Mouse (Mus musculus): ENCODE measurements around the gene 1810009A15Rik. TPM values are rescaled to one million over a fixed set of nuclear protein-coding genes. Genes with fewer than 3 reads are reported as not detected.

1810009A15Rik gene
- polyA plus RNA-seq, 1 experiment from 2014 or later = 76.7 TPM

DNA sequence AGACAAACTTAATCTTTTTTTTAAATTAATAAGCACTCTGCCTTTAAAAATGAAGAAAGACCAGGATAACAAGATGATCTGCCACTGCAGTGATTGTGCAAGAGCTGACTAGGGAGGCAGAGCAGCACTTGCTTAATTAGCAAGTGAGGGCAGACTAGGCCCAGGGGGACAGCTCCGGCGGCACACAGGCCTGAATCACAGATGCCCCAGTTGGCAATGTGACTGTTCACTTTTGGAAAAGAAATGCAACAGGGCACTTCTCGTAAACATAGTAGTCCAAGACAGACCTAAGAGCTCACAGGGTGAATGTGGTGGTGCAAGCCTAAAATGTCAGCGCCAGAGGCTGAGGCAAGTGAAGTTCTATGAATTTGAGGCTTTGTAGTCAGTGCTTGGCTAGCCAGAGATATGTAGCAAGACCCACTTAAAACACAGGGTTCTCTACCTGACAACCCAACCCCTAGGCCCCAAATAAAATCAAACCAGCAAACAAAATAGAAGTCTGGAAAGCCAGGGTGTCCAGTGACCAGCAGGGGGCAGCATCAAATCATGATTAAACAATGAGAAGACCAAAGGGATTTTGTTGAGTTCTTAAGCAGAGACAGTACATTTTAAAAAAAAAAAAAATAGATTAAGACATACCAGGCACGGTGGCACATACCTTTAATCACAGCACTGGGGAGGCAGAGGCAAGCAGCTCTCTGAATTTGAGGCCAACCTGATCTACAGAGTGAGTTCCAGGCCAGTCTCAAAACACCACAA lies 44.1 kb upstream of the 1810009A15Rik start:
- peak; percentile 85 for TF ChIP-seq CTCF (IDR thresholded peaks at IDR 0.05; ENCODE audit: low read depth)
- 0 out of 2 replicates have a peak, but pooled peaks cover 20% of the 10 kb centered on the region for H3K36me3 ChIP-seq (ENCODE audit: insufficient read depth, low read length)
- H3K4me1 ChIP-seq (replicated peaks; ENCODE audit: insufficient read depth, low read length) = peaks cover 11% of the 10 kb centered on the region
- no peak overlapping the region for H3K9ac ChIP-seq (ENCODE audit: low read depth, low read length)
- peak; percentile 90 for DNase-seq (ENCODE audit: low spot score)
- no peak overlapping the region for H3K4me3 ChIP-seq (replicated peaks; ENCODE audit: low read depth, low read length)
- no peak overlapping the region for H3K4me2 ChIP-seq (ENCODE audit: low read length)
- no peaks in the 10 kb centered on the region for H3K27me3 ChIP-seq (ENCODE audit: insufficient read depth, low read length)
- no peak overlapping the region for H3K27ac ChIP-seq
- no peak for ATAC-seq (replicated peaks; ENCODE audit: low FRiP score, low read depth)
- no peaks in the 10 kb centered on the region for H3K9me3 ChIP-seq (replicated peaks; ENCODE audit: low read length)
- 60% methylated on average over 5 of the region's 5 CpGs for WGBS

DNA sequence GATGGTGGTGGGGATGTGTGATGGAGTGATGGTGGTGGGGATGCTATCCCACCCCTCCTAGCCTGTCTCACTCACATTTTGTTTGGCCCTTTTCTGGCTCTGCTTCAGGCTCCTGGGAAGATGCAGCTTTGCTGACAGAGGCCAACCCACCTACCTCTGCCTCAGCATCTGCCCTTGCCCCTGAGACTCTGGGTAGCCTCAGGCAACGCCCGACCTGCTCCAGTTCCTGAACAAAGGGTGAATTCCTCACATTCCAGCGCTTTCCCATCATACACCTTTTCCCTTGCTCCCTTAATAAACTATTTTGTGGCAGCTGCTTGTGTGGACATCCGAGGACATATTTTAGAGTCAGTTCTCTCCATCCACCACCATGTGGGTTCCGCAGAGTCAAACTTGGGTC lies 40.3 kb upstream of the 1810009A15Rik start:
- DNase-seq (ENCODE audit: low spot score) (no peak), ATAC-seq (replicated peaks; ENCODE audit: low FRiP score, low read depth) (no peak)
- no peak for TF ChIP-seq CTCF (IDR thresholded peaks at IDR 0.05; ENCODE audit: low read depth)
- no peaks in the 10 kb centered on the region for H3K27me3 ChIP-seq (ENCODE audit: insufficient read depth, low read length)
- 67% methylated on average over 5 of the region's 5 CpGs for WGBS
- no peak overlapping the region for H3K4me3 ChIP-seq (replicated peaks; ENCODE audit: low read depth, low read length)
- no peaks in the 10 kb centered on the region for H3K9me3 ChIP-seq (replicated peaks; ENCODE audit: low read length)
- H3K9ac ChIP-seq (ENCODE audit: low read depth, low read length) = no peak overlapping the region
- H3K4me2 ChIP-seq (ENCODE audit: low read length) = no peak overlapping the region
- no peaks in the 10 kb centered on the region for H3K4me1 ChIP-seq (replicated peaks; ENCODE audit: insufficient read depth, low read length)
- H3K36me3 ChIP-seq (ENCODE audit: insufficient read depth, low read length) = 0 out of 2 replicates have a peak, but pooled peaks cover 18% of the 10 kb centered on the region
- H3K27ac ChIP-seq = no peak overlapping the region

DNA sequence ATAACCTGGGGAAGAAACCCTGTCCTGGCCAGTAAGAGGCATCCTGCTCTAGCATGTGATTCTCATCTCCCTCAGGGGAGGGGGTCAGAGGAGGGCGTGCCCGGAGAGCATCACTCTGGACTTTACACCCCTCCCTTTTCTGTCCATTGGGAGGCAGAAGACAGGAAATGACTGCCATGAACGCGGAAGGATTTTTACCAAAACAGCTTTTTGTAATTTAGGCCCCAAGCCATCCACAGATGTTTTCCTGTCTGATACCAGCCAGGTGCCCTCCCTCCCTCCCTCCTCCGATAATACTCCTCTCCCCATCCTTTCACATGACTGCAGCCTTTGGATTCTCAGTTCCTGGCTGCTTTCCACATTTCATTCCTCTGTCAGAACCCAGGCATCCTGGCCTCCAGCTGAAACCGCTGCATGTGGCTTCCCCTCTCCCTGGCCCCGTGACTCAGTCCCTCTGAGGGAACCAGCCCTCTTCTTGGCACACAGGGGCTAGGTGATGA lies 38.2 kb upstream of the 1810009A15Rik start, which contains the start of gene Lrrn4cl:
Lrrn4cl (plus strand) TSS at position 367 of the 500 bp plus-strand sequence.
- ATAC-seq (replicated peaks; ENCODE audit: low FRiP score, low read depth) (peak; percentile 87), DNase-seq (ENCODE audit: low spot score) (peak; percentile 84)
- TF ChIP-seq CTCF (IDR thresholded peaks at IDR 0.05; ENCODE audit: low read depth) = no peak
- 0 out of 2 replicates have a peak, but pooled peaks cover 14% of the 10 kb centered on the region for H3K36me3 ChIP-seq (ENCODE audit: insufficient read depth, low read length)
- H3K9ac ChIP-seq (ENCODE audit: low read depth, low read length) = no peak within 1 kb of the TSS
- no peaks in the 10 kb centered on the region for H3K27me3 ChIP-seq (ENCODE audit: insufficient read depth, low read length)
- no peak within 1 kb of the TSS for H3K4me2 ChIP-seq (ENCODE audit: low read length)
- H3K9me3 ChIP-seq (replicated peaks; ENCODE audit: low read length) = no peaks in the 10 kb centered on the region
- H3K4me1 ChIP-seq (replicated peaks; ENCODE audit: insufficient read depth, low read length) = no peaks in the 10 kb centered on the region
- H3K27ac ChIP-seq = peak within 1 kb of the TSS; percentile 8
- WGBS = 28% methylated on average over 7 of the region's 7 CpGs
- no peak within 1 kb of the TSS for H3K4me3 ChIP-seq (replicated peaks; ENCODE audit: low read depth, low read length)

DNA sequence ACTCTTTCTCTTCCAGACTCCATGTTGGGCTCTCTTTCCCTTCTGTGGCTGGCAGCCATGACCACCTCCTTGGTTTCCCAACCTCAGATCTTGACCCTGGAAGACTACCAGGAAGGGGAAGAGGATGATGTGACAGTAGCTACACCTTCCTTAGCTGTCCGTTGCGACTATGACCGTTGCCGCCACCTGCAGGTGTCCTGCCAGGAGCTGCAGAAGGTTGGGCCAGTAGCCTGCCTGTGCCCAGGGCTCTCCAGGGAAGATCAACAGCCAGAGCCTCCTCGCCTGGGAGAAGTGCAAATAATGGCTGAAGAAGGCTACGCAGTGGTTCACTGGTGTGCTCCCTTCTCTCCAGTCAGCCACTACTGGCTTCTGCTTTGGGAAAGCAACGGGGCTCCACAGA lies 37.0 kb upstream of the 1810009A15Rik start:
- ATAC-seq (replicated peaks; ENCODE audit: low FRiP score, low read depth) = no peak
- H3K9ac ChIP-seq (ENCODE audit: low read depth, low read length) = no peak overlapping the region
- H3K36me3 ChIP-seq (ENCODE audit: insufficient read depth, low read length) = 0 out of 2 replicates have a peak, but pooled peaks cover 9% of the 10 kb centered on the region
- TF ChIP-seq CTCF (IDR thresholded peaks at IDR 0.05; ENCODE audit: low read depth) = peak; percentile 4; the same call in 1 of the 2 replicates
- no peaks in the 10 kb centered on the region for H3K4me1 ChIP-seq (replicated peaks; ENCODE audit: insufficient read depth, low read length)
- H3K4me2 ChIP-seq (ENCODE audit: low read length) = no peak overlapping the region
- H3K4me3 ChIP-seq (replicated peaks; ENCODE audit: low read depth, low read length) = no peak overlapping the region
- no peak for DNase-seq (ENCODE audit: low spot score)
- H3K27me3 ChIP-seq (ENCODE audit: insufficient read depth, low read length) = no peaks in the 10 kb centered on the region
- H3K9me3 ChIP-seq (replicated peaks; ENCODE audit: low read length) = no peaks in the 10 kb centered on the region
- WGBS = 61% methylated on average over 7 of the region's 7 CpGs
- no peak overlapping the region for H3K27ac ChIP-seq

DNA sequence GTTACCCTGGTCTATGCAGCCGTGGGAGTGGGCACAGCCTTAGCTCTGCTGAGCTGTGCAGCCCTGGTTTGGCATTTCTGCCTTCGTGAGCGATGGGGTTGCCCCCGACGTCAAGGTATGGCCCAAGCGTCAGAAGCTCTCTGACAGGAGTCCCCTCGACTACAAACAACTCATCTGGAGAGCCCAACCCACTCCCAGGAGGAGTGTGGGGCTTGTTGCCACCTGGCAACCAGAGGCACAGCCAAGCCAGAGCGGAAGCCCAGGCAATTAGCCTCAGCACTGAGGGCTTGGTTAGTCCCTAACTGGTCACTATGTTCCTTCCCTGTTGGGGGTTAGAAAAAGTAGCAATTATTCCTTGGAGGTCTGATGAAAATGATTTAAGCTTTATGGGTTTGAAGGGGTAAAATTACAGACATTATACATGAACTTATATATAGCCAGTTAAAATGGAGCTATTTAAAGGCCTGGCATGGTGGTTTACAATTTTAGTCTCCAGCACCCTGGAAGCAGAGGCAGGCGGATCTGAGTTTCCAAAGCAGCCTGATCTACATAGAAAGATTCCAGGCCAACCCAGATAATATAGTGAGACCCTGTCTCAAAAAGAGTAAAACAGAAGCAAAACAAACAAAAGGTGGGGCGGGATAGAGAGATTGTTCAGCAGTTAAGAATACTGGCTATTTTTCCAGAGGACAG lies 36.3 kb upstream of the 1810009A15Rik start:
- DNase-seq (ENCODE audit: low spot score) (no peak), ATAC-seq (replicated peaks; ENCODE audit: low FRiP score, low read depth) (no peak)
- Histone ChIP-seq H3K9ac (ENCODE audit: low read depth, low read length) (no peak overlapping the region), H3K27ac (no peak overlapping the region), H3K36me3 (ENCODE audit: insufficient read depth, low read length) (0 out of 2 replicates have a peak, but pooled peaks cover 4% of the 10 kb centered on the region), H3K9me3 (replicated peaks; ENCODE audit: low read length) (no peaks in the 10 kb centered on the region), H3K4me1 (replicated peaks; ENCODE audit: insufficient read depth, low read length) (no peaks in the 10 kb centered on the region), H3K4me2 (ENCODE audit: low read length) (no peak overlapping the region), H3K27me3 (ENCODE audit: insufficient read depth, low read length) (no peaks in the 10 kb centered on the region), H3K4me3 (replicated peaks; ENCODE audit: low read depth, low read length) (no peak overlapping the region)
- no peak for TF ChIP-seq CTCF (IDR thresholded peaks at IDR 0.05; ENCODE audit: low read depth)
- 51% methylated on average over 10 of the region's 10 CpGs for WGBS

DNA sequence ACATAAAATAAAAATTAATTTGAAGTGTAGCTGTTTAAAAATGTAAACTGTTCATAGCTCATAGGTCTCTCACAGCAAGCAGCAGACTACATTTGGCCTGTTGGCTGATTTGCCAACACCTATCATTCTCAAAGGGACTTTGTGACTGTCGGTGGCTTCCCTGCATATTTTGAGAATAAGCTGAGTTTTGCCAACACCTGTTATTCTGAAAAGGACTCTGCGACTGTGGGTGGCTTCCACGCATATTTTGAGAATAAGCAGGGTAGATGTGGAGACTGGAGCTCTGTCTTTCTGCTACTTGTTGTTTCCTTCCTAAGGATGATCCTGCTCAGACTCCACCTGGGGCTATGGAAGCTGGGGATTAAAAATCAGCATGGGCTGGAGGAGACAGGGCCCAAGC lies 35.5 kb upstream of the 1810009A15Rik start:
- H3K36me3 ChIP-seq (ENCODE audit: insufficient read depth, low read length) = no peaks in the 10 kb centered on the region
- no peak overlapping the region for H3K27ac ChIP-seq
- no peaks in the 10 kb centered on the region for H3K4me1 ChIP-seq (replicated peaks; ENCODE audit: insufficient read depth, low read length)
- ATAC-seq (replicated peaks; ENCODE audit: low FRiP score, low read depth) (no peak), DNase-seq (ENCODE audit: low spot score) (no peak)
- no peak overlapping the region for H3K4me3 ChIP-seq (replicated peaks; ENCODE audit: low read depth, low read length)
- no peaks in the 10 kb centered on the region for H3K9me3 ChIP-seq (replicated peaks; ENCODE audit: low read length)
- no peak for TF ChIP-seq CTCF (IDR thresholded peaks at IDR 0.05; ENCODE audit: low read depth)
- H3K4me2 ChIP-seq (ENCODE audit: low read length) = no peak overlapping the region
- no peaks in the 10 kb centered on the region for H3K27me3 ChIP-seq (ENCODE audit: insufficient read depth, low read length)
- WGBS = 83% methylated on average over 3 of the region's 3 CpGs
- H3K9ac ChIP-seq (ENCODE audit: low read depth, low read length) = no peak overlapping the region

All from kidney, postnatal 0 days (tissue).